Mouse (Mus musculus): Measurements from ENCODE around the gene Creld1. TPM values are rescaled to one million over a fixed set of nuclear protein-coding genes. Genes with fewer than 3 reads are reported as not detected.
A peak's percentile ranks its signal among the peaks of the same experiment; 100 is the strongest.

The Creld1 gene
- polyA plus RNA-seq (2015; fragmentation: Nextera tagmentation; extraction: Ambion mirVana), result 13.8 and 14.0 TPM in 2 replicates

GRCm38 (mm10) chr6:113483100-113483615 is at the start of gene Creld1:
Gene Creld1, plus strand, starts transcription at chr6:113483297.
- Histone ChIP-seq H3K4me3 (ENCODE audit: low read depth, low read length) (peak within 1 kb of the TSS; percentile 66), H3K4me2 (ENCODE audit: low read depth, low read length) (peak within 1 kb of the TSS; percentile 98), H3K27me3 (ENCODE audit: insufficient read depth, low read length) (no peaks in the 10 kb centered on the region), H3K4me1 (ENCODE audit: insufficient read depth) (peaks cover 26% of the 10 kb centered on the region), H3K27ac (ENCODE audit: low read depth) (peak within 1 kb of the TSS; percentile 87), H3K36me3 (replicated peaks; ENCODE audit: insufficient read depth, low read length) (0 out of 2 replicates have a peak, but pooled peaks cover under 1% of the 10 kb centered on the region), H3K9me3 (ENCODE audit: low read length) (no peaks in the 10 kb centered on the region), H3K9ac (replicated peaks) (peak within 1 kb of the TSS; percentile 73)
- TF ChIP-seq CTCF (IDR thresholded peaks at IDR 0.05; ENCODE audit: low read depth) (no peak), EP300 (IDR thresholded peaks at IDR 0.05; ENCODE audit: low read depth) (no peak)
- ATAC-seq, result peak; percentile 95
- DNase-seq, result peak; percentile 94
- under 1% methylated on average over 26 of the region's 26 CpGs for WGBS (ENCODE audit: insufficient replicate concordance)

DNA sequence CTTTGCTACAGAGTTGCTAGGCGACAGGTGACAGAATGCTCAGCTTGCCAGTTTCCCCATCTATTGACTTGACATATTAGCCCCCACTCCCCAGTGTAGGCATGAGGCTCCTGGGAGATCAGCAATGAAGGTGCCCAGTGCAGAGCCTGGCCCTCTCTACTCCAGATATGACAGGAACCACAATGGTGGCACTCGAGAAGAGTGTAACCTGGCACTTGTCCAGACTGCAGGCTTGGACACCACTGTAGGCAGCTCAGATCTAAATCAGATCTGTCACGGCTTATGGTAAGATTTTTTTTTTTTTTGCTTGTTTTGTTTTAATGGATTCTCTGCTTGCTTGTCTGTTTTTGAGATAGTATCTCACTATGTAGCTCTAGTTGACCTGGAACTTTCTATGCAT is 49.4 kb upstream of the Creld1 start:
- Histone ChIP-seq H3K4me1 (ENCODE audit: insufficient read depth) (peaks cover 5% of the 10 kb centered on the region; the same call in 1 of the 2 replicates), H3K9ac (replicated peaks) (no peak overlapping the region), H3K9me3 (ENCODE audit: low read length) (no peaks in the 10 kb centered on the region), H3K27me3 (ENCODE audit: insufficient read depth, low read length) (no peaks in the 10 kb centered on the region), H3K4me3 (ENCODE audit: low read depth, low read length) (no peak overlapping the region), H3K27ac (ENCODE audit: low read depth) (no peak overlapping the region), H3K4me2 (ENCODE audit: low read depth, low read length) (no peak overlapping the region), H3K36me3 (replicated peaks; ENCODE audit: insufficient read depth, low read length) (no peaks in the 10 kb centered on the region)
- TF ChIP-seq EP300 (IDR thresholded peaks at IDR 0.05; ENCODE audit: low read depth) (no peak), CTCF (IDR thresholded peaks at IDR 0.05; ENCODE audit: low read depth) (no peak)
- WGBS (ENCODE audit: insufficient replicate concordance), result 56% methylated on average over 3 of the region's 3 CpGs
- ATAC-seq (no peak), DNase-seq (no peak)

GRCm38 (mm10) chr6:113434691-113435090 is 48.4 kb upstream of the Creld1 start:
- H3K9me3 ChIP-seq (ENCODE audit: low read length), result no peaks in the 10 kb centered on the region
- H3K36me3 ChIP-seq (replicated peaks; ENCODE audit: insufficient read depth, low read length), result no peaks in the 10 kb centered on the region
- 64% methylated on average over 7 of the region's 7 CpGs for WGBS (ENCODE audit: insufficient replicate concordance)
- H3K4me1 ChIP-seq (ENCODE audit: insufficient read depth), result peaks cover 5% of the 10 kb centered on the region; the same call in 1 of the 2 replicates
- no peak overlapping the region for H3K9ac ChIP-seq (replicated peaks)
- H3K4me3 ChIP-seq (ENCODE audit: low read depth, low read length), result no peak overlapping the region
- ATAC-seq (peak; percentile 79), DNase-seq (peak; percentile 44)
- H3K27ac ChIP-seq (ENCODE audit: low read depth), result peak overlapping the region; percentile 48; the same call in 1 of the 2 replicates
- TF ChIP-seq CTCF (IDR thresholded peaks at IDR 0.05; ENCODE audit: low read depth), result no peak
- 0 out of 2 replicates have a peak, but pooled peaks have one; percentile 19 for TF ChIP-seq EP300 (IDR thresholded peaks at IDR 0.05; ENCODE audit: low read depth)
- no peaks in the 10 kb centered on the region for H3K27me3 ChIP-seq (ENCODE audit: insufficient read depth, low read length)
- H3K4me2 ChIP-seq (ENCODE audit: low read depth, low read length), result no peak overlapping the region

DNA sequence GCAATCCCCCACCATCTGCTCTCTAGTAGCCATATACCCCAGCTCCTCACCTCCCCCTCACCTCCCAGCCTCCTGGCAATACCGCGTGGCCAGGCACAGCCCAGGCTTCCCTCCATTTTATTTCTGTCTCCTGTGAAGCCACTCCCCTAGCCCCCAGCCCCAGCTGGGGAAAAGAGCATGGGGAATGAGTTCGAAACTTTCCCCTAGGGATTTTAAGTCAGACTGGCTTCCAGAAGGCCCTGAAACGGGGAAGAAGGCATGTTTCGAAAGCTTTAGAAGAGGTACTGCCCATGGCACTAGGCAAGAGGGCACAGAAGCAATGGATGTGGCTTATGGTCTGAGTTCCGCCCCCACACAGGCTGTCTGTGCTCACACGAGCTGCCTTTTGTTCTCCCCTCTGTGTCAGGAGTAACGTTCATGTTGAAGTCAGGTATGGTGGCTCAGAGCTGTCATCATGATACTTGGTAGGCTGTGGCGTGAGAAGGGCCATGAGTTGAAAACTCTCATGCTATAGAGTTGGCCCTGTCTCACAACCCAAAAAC is 47.4 kb upstream of the Creld1 start, which contains the start of gene Cidec:
Cidec (minus strand) TSS at position 97 of the 542 bp plus-strand sequence.
- TF ChIP-seq CTCF (IDR thresholded peaks at IDR 0.05; ENCODE audit: low read depth) (no peak), EP300 (IDR thresholded peaks at IDR 0.05; ENCODE audit: low read depth) (no peak)
- H3K36me3 ChIP-seq (replicated peaks; ENCODE audit: insufficient read depth, low read length), result no peaks in the 10 kb centered on the region
- no peak for ATAC-seq
- WGBS (ENCODE audit: insufficient replicate concordance), result 63% methylated on average over 9 of the region's 9 CpGs
- no peaks in the 10 kb centered on the region for H3K9me3 ChIP-seq (ENCODE audit: low read length)
- H3K9ac ChIP-seq (replicated peaks), result no peak within 1 kb of the TSS
- DNase-seq, result no peak
- H3K4me3 ChIP-seq (ENCODE audit: low read depth, low read length), result no peak within 1 kb of the TSS
- peaks cover 5% of the 10 kb centered on the region; the same call in 1 of the 2 replicates for H3K4me1 ChIP-seq (ENCODE audit: insufficient read depth)
- peak within 1 kb of the TSS; percentile 48; the same call in 1 of the 2 replicates for H3K27ac ChIP-seq (ENCODE audit: low read depth)
- H3K4me2 ChIP-seq (ENCODE audit: low read depth, low read length), result no peak within 1 kb of the TSS
- H3K27me3 ChIP-seq (ENCODE audit: insufficient read depth, low read length), result no peaks in the 10 kb centered on the region

DNA sequence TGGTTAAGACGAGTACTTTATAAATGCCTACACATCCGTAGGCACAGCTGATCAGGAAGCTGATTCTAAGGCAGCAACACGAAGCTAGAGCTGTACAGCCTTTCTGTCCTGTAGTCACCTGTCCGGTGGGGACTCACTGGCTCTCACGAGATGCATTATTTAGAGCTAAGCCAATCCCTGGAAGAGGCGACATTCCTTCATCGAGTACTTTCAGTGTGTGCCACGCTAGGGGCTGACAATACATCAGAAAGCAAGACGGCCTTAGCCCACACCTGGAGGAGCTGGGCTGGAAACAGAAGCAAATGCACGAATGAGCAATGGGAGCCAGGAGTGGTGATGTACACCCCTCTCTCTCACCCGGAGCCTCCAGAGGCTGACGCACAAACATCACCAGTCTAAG is 46.0 kb upstream of the Creld1 start:
- 71% methylated on average over 12 of the region's 12 CpGs for WGBS (ENCODE audit: insufficient replicate concordance)
- no peak for ATAC-seq

DNA sequence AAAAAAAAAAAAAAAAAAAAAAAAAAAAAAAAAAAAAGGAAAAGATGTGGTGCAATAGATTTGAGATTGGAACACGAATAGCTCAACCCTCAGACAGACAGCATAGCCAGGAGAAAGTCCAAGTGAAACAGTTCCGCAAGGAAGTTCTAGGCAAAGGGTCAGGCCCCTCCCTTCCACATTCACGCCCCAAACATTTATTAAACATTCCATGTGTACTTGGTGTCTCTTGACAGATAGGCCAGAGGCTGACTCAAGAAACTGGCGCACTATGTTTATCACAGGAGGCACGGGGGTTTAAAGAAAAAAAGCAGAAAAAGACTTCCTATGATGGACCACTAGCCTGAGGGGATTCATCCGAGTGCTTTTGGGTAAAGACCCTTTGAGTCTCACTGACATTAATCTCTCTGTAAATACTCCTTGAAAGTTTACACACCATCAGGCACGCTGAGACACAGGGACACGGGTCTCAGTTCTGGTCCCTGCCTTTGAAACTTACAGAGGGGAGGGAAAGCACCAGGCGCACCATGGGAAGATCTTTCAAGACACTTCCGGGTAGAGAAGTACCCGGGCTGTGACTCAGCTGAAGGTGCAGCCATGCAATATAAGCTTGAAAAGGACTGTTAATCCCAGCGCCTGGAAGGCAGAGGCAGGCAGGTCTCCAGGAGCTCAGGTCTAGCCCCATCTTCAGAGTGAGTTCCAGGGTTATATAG is 44.2 kb upstream of the Creld1 start:
- no peaks in the 10 kb centered on the region for H3K27me3 ChIP-seq (ENCODE audit: insufficient read depth, low read length)
- H3K9me3 ChIP-seq (ENCODE audit: low read length), result no peaks in the 10 kb centered on the region
- TF ChIP-seq EP300 (IDR thresholded peaks at IDR 0.05; ENCODE audit: low read depth) (no peak), CTCF (IDR thresholded peaks at IDR 0.05; ENCODE audit: low read depth) (no peak)
- peak overlapping the region; percentile 30; the same call in 1 of the 2 replicates for H3K27ac ChIP-seq (ENCODE audit: low read depth)
- H3K4me2 ChIP-seq (ENCODE audit: low read depth, low read length), result no peak overlapping the region
- H3K4me1 ChIP-seq (ENCODE audit: insufficient read depth), result peaks cover 16% of the 10 kb centered on the region
- H3K36me3 ChIP-seq (replicated peaks; ENCODE audit: insufficient read depth, low read length), result no peaks in the 10 kb centered on the region
- ATAC-seq (peak; percentile 22; the same call in 1 of the 2 replicates), DNase-seq (no peak)
- H3K4me3 ChIP-seq (ENCODE audit: low read depth, low read length), result no peak overlapping the region
- WGBS (ENCODE audit: insufficient replicate concordance), result 47% methylated on average over 12 of the region's 12 CpGs
- H3K9ac ChIP-seq (replicated peaks), result no peak overlapping the region

More for the DNA sequence above, 46.0 kb upstream of the Creld1 start:
- Histone ChIP-seq H3K9ac (replicated peaks) (no peak overlapping the region), H3K27me3 (ENCODE audit: insufficient read depth, low read length) (no peaks in the 10 kb centered on the region), H3K9me3 (ENCODE audit: low read length) (no peaks in the 10 kb centered on the region), H3K4me1 (ENCODE audit: insufficient read depth) (peaks cover 5% of the 10 kb centered on the region), H3K4me2 (ENCODE audit: low read depth, low read length) (no peak overlapping the region), H3K36me3 (replicated peaks; ENCODE audit: insufficient read depth, low read length) (no peaks in the 10 kb centered on the region), H3K4me3 (ENCODE audit: low read depth, low read length) (no peak overlapping the region), H3K27ac (ENCODE audit: low read depth) (no peak overlapping the region)
- TF ChIP-seq CTCF (IDR thresholded peaks at IDR 0.05; ENCODE audit: low read depth) (no peak), EP300 (IDR thresholded peaks at IDR 0.05; ENCODE audit: low read depth) (no peak)
- DNase-seq, result no peak

All from liver, postnatal 0 days (tissue).